Mouse (Mus musculus): ENCODE measurements around the gene Pde2a.

The Pde2a gene

DNA sequence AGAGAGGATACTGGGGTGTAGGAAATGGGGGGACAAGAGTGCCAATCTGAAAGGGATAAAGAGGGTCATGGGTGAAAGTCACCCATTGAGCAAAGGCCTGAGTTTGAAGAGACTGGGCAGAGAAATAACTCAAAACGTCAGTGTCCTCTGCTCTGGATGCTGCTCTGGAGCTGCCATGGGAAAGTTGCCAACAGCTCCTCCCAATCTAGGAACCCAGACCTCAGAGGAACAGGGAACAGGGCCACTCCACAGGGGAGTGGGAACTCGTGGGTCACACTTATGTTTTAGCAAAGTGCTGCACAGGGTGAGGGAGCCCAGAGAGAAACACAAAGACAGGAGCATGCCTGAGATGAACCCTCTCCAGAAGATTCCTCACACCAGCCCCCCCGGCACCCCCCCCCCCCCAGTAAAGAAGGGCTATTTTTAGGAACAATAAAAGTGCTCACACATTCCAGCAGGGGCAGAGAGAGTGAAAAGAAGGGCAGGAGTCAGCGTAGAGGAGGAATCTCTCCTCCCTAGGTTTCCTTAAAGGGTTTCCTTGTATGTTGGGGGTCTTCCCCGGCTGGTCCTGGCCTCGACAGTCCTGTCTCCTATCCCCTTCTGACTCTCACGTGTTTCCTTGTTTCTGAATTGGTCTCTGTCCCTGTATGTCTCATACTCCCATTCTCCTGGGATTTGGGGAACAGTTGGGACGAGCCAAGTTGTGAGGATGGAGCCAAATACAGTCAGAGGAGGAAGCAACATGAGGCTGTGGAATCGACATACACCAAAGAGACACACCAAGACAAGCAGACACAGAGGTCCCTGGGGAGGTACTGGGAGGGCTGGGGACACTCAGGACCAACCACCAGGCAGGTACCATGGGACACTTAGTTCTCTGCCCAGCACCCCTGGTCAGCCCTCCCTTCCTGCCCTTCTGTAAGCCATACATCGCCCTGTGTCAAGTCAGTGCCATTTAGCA, 51.4 kb downstream of the Pde2a start:
- no peak for DNase-seq (ENCODE audit: low spot score in 2 of 2)

DNA sequence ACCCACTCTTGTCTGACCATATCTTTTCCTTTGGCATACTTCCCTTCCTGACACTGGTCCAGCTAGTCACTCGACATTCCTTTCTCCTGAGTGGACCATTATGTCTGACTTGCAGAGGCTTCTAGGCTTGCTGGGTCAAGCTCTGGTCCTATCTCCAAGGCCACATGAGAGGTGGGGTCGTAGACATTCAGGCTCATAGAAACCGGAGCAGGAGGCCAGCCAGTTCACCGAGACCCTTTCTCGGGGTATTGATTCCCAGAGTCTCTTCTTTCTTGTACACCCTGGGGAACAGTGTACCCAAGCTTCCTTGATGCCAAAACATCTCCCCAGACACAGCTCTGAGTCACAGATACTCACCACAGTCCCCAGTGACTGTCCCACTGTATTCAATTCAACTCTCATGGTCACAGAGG, 52.9 kb downstream of the Pde2a start:
- DNase-seq (ENCODE audit: low spot score in 2 of 2): no peak

- DNase-seq (ENCODE audit: low spot score in 2 of 2): no peak
Observed at GRCm38 (mm10) chr7:101476028-101476427, 54.5 kb downstream of the Pde2a start.

- no peak for DNase-seq (ENCODE audit: low spot score in 2 of 2)
Observed at GRCm38 (mm10) chr7:101476493-101476892, 55.0 kb downstream of the Pde2a start.

DNA sequence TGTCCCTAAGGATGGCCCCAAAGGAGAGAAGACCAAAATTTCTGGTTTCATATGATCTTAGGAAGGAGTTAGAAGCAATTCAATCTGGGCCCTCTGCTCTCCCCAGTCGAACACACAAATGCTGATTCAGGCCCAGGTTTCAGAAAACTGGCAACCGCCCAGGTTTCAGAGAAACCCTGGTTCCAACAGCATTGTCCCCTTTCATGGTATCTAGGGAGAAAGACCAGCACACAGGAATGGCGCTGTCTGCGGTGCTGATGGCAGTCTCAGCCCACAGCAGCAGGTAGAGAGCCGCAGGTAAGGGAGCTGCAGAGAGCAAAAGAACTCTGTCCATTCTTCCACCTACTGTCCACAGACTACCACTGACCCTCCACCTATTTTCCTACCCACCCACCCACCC, 55.7 kb downstream of the Pde2a start:
- no peak for DNase-seq (ENCODE audit: low spot score in 2 of 2)

GRCm38 (mm10) chr7:101478099-101478498, 56.6 kb downstream of the Pde2a start:
- DNase-seq (ENCODE audit: low spot score in 2 of 2): no peak

GRCm38 (mm10) chr7:101479841-101480240, 58.4 kb downstream of the Pde2a start:
- no peak for DNase-seq (ENCODE audit: low spot score in 2 of 2)

- no peak for DNase-seq (ENCODE audit: low spot score in 2 of 2)
Observed at GRCm38 (mm10) chr7:101480671-101481070, 59.2 kb downstream of the Pde2a start.

DNA sequence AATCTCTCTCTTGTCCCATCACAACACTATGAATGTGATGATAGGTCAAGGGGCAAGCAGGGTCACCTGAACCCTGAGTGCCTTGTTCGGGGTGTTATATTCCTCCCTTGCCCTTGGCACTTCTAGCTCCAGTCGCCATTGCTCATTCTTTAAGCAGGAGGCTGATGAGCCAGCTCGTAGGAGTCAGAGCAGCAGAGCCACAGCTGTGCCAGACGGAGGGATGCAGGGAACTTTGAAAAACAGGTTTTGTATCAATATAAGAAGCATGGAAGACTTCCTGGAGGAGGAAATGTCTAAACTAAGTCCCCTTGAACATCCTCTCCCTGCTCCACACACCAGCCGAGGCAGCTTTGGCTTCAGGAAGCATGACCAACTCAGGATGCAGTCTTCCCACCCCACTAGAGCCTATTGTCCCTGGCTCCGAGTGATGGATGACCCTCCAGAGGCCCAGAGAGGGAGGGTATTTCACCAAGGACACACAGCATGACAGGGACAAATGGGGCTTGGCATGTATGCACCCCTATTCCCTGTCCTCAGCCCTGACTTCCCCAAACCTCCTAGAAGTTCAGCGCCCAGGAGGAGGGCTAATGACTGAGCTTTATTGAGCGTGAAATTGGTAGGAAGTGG, 60.5 kb downstream of the Pde2a start:
- no peak for DNase-seq (ENCODE audit: low spot score in 2 of 2)

DNA sequence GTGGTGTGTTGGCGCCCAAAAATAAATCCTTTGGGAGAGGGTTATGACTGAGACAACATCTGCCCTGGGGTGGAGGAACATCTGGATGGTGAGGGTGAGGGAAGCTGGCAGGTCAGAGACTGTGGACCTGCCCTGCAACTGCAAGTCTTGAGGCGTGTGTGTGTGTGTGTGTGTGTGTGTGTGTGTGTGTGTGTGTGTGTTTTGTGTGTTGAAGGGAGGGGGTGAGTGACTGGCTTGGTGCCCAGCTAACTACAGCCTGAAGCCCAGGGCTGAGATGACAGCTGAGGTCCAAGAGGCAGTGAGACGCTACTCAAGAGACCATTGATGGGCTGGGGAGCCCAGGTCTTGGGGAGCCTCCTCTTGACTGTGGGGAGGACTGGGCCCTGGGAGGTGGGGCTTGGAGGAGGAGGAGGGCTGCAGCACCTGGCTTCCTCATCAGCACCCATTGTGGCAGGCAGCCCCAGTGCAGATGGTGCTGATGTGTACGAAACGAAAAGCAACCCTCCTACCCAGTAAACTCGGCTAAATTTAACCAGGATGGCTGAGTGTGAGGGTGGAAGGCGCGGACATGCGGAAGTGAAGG, 61.1 kb downstream of the Pde2a start:
- DNase-seq (ENCODE audit: low spot score in 2 of 2): no peak

DNA sequence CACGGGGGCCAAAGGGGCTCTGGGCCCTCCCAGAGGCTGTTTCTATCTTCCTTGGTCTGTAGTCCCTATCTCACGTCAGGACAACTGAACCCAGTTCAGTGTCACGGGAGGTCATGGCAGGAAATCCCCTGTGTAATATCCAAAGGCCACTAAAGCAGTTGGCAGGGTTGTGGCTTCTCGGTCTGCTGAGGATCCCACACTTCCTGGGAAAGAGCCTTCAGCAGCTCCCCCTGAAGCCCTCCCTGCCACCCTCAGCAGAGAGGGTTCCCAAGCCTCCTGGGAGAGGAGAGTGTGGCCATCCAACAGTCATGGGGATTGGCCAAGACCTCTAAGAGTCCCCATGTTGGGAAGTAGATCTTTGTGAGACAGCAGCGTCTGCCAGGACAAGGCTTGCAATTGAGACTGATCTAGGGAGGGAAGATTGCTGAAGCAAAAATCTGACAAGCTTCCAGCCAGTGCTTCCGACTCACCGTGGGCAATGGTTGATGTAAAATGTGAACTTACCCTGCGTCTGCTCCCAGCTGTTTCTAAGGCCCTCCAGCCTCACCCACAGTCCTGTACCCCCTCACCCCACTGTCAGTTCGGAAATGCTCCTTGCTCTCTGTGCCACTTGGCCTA, 62.1 kb downstream of the Pde2a start:
- DNase-seq (ENCODE audit: low spot score in 2 of 2): no peak

- no peak for DNase-seq (ENCODE audit: low spot score in 2 of 2)
Observed at GRCm38 (mm10) chr7:101487102-101487501, 65.6 kb downstream of the Pde2a start.

DNA sequence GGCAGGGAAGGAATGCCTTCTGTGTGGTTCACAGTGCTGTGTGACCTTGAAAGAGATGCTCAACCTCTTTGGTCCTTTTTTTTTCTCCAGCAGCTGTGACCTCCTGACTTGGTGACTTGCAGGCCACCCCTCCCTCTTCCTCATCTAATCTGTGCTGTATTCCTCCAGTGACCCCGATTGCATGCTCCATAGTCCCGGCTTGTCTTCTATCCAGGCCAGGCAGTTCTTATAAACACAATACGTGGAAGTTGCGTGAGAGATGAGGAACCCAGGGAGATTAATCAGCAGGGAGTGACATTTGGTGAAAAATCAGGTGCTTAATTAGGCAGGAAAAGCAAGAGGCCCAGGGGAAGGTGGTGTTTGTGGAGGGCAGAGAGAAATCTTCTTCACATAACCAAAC, 69.5 kb downstream of the Pde2a start:
- no peak for DNase-seq (ENCODE audit: low spot score in 2 of 2)

DNA sequence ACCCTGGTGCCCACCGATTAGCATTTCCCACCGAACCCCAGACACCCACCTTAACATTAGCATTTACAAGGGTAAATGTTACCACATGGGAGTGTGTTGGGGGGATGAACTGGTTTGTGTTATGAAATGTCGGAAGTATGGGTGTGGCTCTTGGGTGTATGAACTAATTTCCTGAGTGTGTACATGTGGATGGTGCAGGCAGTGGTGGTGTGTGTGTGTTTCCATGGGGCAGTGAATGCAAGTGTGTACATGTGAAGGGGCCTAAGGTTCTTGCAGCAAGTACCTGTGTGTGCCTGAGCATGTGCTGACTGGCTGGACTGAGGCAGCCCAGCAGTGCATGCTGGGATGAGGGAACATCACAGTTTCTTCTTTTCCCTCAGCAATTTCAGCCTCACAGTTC, 76.9 kb downstream of the Pde2a start:
- DNase-seq (ENCODE audit: low spot score in 2 of 2): no peak

GRCm38 (mm10) chr7:101499251-101499650, 77.8 kb downstream of the Pde2a start:
- no peak for DNase-seq (ENCODE audit: low spot score in 2 of 2)

- no peak for DNase-seq (ENCODE audit: low spot score in 2 of 2)
Observed at GRCm38 (mm10) chr7:101499701-101500100, 78.2 kb downstream of the Pde2a start.

- no peak for DNase-seq (ENCODE audit: low spot score in 2 of 2)
Observed at GRCm38 (mm10) chr7:101501236-101501635, 79.7 kb downstream of the Pde2a start.

- no peak for DNase-seq (ENCODE audit: low spot score in 2 of 2)
Observed at GRCm38 (mm10) chr7:101501675-101502074, 80.2 kb downstream of the Pde2a start.

- DNase-seq (ENCODE audit: low spot score in 2 of 2): no peak
Observed at GRCm38 (mm10) chr7:101503351-101503750, 81.9 kb downstream of the Pde2a start.

DNA sequence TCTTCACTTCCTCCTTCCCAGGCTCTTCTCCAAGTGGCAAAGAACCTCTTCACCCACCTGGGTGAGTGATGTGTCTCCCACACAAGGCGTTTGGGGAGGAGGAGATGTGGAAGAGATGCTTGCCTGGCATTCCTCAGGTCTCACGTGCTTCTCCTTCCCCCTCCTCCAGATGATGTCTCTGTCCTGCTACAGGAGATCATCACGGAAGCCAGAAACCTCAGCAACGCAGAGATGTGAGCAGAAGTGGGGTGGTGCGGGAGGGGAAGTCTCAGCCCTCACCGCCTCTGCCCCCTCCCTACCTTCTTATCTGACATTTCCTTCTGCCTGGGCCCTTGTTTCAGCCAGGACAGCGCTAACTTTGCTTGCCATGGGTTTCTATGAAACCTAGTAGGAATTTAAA, 82.3 kb downstream of the Pde2a start:
- no peak for DNase-seq (ENCODE audit: low spot score in 2 of 2)

- DNase-seq (ENCODE audit: low spot score in 2 of 2): no peak
Observed at GRCm38 (mm10) chr7:101504507-101504906, 83.0 kb downstream of the Pde2a start.

DNA sequence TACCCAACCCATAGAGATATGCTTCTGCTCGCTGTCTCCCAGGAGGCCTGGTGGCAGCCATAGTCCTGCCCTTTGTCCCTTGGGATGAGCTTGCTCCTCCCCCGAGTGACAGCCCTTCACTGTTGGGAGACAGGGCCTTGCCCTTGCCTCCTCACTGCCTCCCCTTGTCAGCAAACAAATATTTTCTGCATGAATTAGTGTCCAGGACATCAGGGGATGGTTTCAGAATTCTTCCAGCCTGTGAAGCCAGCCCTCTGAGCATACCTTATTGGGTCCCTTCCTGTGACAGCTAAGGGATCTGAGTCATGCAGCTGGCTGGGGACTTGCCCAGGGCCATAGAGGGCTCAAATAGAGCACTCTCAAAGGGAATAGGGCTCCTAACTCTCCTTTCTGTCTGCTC, 87.7 kb downstream of the Pde2a start:
- DNase-seq (ENCODE audit: low spot score in 2 of 2): no peak
